Mouse (Mus musculus): ENCODE measurements at regions not wholly inside any gene's neighbourhood (a gene's known extent, or its start where the extent isn't known, plus 50 kb on each side); places are given as distances from the start of the nearest gene placed in this dataset.

DNA sequence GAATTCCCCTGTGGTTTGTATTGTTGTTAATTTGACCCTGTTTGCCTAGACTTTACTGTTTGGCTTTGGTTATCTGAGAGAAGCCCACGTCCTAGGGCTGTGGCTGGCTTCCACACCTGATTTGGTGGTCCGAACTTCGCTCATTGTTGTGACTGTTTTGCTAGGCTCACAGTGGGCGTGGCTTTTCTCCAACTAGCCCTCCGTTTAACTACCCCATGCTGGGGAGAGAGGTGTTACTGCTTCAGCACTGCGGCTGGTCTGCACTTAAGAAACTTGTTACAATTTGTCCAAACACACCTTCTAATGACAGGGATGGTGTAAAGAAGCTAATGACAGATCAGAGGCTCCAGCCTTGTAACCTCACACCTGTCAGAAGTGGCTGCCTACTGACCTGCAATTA is 64.7 kb upstream of the Fxr1 start:
- TF ChIP-seq POLR2A (IDR thresholded peaks at IDR 0.05; ENCODE audit: control insufficient read depth, extremely low read depth, insufficient read depth, low read length, poor library complexity) (no peak), CTCF (IDR thresholded peaks at IDR 0.05; ENCODE audit: borderline replicate concordance, control insufficient read depth, extremely low read depth, insufficient read depth, low read length, poor library complexity) (no peak)
